Mouse (Mus musculus): ENCODE measurements around the gene Pop5. TPM values are rescaled to one million over a fixed set of nuclear protein-coding genes. Genes with fewer than 3 reads are reported as not detected.

Gene Pop5
- 106 and 107 TPM in 2 replicates for polyA plus RNA-seq (2015; fragmentation: Nextera tagmentation; extraction: Ambion mirVana)

GRCm38 (mm10) chr5:115235786-115236263 lies at the start of gene Pop5:
Gene Pop5 (plus strand): TSS chr5:115235836.
- peak within 1 kb of the TSS; percentile 81 for H3K4me2 ChIP-seq (ENCODE audit: low read length)
- H3K4me3 ChIP-seq (ENCODE audit: low read length) = peak within 1 kb of the TSS; percentile 56
- WGBS = 2% methylated on average over 21 of the region's 21 CpGs
- no peaks in the 10 kb centered on the region for H3K27me3 ChIP-seq (replicated peaks; ENCODE audit: control insufficient read depth, insufficient read depth, low read length)
- H3K4me1 ChIP-seq (ENCODE audit: control insufficient read depth, insufficient read depth, low read depth, low read length) = peaks cover 19% of the 10 kb centered on the region
- H3K27ac ChIP-seq (ENCODE audit: low read depth, low read length) = peak within 1 kb of the TSS; percentile 73
- peak; percentile 72 for ATAC-seq
- H3K9me3 ChIP-seq (ENCODE audit: control insufficient read depth, low read length) = no peaks in the 10 kb centered on the region
- peak within 1 kb of the TSS; percentile 80 for H3K9ac ChIP-seq (ENCODE audit: low read depth, low read length)
- H3K36me3 ChIP-seq (ENCODE audit: control insufficient read depth, insufficient read depth, low read length) = peaks cover 9% of the 10 kb centered on the region

DNA sequence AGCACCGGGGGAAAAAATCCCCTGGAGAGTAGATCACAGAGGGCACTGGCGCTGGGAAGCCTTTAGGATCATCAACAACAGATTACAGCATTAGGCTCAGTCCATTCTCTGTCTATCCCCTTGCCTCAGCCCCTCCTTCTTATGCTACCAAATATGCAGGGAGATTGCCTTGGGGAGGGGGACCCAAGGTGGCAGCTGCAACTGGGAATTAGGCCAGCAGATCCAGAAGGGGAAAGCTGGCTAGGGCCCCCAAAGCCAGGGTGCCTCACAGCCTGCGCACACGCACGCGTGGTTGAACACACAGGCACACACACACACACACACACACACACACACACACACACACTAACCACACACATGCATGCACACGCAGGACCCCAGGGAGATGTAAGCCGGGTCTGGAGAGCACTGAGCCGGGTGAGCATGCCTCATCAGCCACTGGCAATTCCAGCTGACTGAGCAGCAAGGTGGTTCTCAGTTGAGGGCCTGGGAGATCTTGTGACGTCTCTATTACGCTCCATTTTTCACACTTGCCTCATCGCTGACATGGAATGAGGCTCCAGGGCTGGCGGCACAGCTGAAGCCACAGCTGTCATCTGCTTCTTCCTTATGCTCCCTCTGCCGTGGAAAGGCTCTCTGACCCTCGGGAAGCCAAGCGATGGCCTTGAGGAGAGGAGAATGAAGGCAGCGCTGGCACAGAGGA lies 49.1 kb upstream of the Pop5 start:
- Histone ChIP-seq H3K4me2 (ENCODE audit: low read length) (peak overlapping the region; percentile 38), H3K9ac (ENCODE audit: low read depth, low read length) (peak overlapping the region; percentile 30), H3K27me3 (replicated peaks; ENCODE audit: control insufficient read depth, insufficient read depth, low read length) (peaks cover 15% of the 10 kb centered on the region), H3K4me3 (ENCODE audit: low read length) (peak overlapping the region; percentile 11; the same call in 1 of the 2 replicates), H3K27ac (ENCODE audit: low read depth, low read length) (peak overlapping the region; percentile 60), H3K36me3 (ENCODE audit: control insufficient read depth, insufficient read depth, low read length) (no peaks in the 10 kb centered on the region), H3K9me3 (ENCODE audit: control insufficient read depth, low read length) (no peaks in the 10 kb centered on the region), H3K4me1 (ENCODE audit: control insufficient read depth, insufficient read depth, low read depth, low read length) (peaks cover 27% of the 10 kb centered on the region)
- 23% methylated on average over 17 of the region's 17 CpGs for WGBS
- peak; percentile 66 for ATAC-seq

- Histone ChIP-seq H3K9ac (ENCODE audit: low read depth, low read length) (peak overlapping the region; percentile 30; the same call in 1 of the 2 replicates), H3K36me3 (ENCODE audit: control insufficient read depth, insufficient read depth, low read length) (no peaks in the 10 kb centered on the region), H3K9me3 (ENCODE audit: control insufficient read depth, low read length) (no peaks in the 10 kb centered on the region), H3K4me1 (ENCODE audit: control insufficient read depth, insufficient read depth, low read depth, low read length) (peaks cover 33% of the 10 kb centered on the region), H3K4me3 (ENCODE audit: low read length) (no peak overlapping the region), H3K27me3 (replicated peaks; ENCODE audit: control insufficient read depth, insufficient read depth, low read length) (peaks cover 16% of the 10 kb centered on the region), H3K4me2 (ENCODE audit: low read length) (peak overlapping the region; percentile 38), H3K27ac (ENCODE audit: low read depth, low read length) (peak overlapping the region; percentile 60)
- peak; percentile 70 for ATAC-seq
- WGBS = 15% methylated on average over 26 of the region's 26 CpGs
Measured at GRCm38 (mm10) chr5:115187188-115188131, 48.2 kb upstream of the Pop5 start.

- Histone ChIP-seq H3K27ac (ENCODE audit: low read depth, low read length) (no peak overlapping the region), H3K4me1 (ENCODE audit: control insufficient read depth, insufficient read depth, low read depth, low read length) (peaks cover 43% of the 10 kb centered on the region), H3K4me3 (ENCODE audit: low read length) (no peak overlapping the region), H3K9me3 (ENCODE audit: control insufficient read depth, low read length) (no peaks in the 10 kb centered on the region), H3K36me3 (ENCODE audit: control insufficient read depth, insufficient read depth, low read length) (no peaks in the 10 kb centered on the region), H3K4me2 (ENCODE audit: low read length) (no peak overlapping the region), H3K27me3 (replicated peaks; ENCODE audit: control insufficient read depth, insufficient read depth, low read length) (peaks cover 20% of the 10 kb centered on the region), H3K9ac (ENCODE audit: low read depth, low read length) (no peak overlapping the region)
- WGBS = 48% methylated on average over 5 of the region's 5 CpGs
- ATAC-seq = no peak
Measured at GRCm38 (mm10) chr5:115188824-115189223, 46.8 kb upstream of the Pop5 start.

DNA sequence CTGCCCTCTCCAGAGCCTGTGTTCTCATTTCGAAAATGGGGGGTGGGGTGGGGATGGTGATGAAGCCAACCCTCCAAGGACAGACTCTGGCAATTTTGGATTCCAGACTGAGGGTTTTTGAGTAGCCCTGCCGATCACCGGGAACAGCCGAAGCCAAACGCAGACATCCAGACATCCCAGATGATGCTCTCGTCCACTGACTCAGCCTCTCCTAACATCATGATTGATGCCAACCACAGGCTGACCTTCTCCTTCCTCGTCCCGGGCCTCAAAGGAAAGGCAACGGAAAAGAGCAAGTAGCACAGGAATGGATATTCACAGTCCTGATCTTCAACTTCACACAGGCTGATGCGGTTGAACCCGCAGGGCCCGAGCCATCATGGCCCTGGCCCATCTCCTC lies 45.6 kb upstream of the Pop5 start:
- no peak overlapping the region for H3K4me3 ChIP-seq (ENCODE audit: low read length)
- H3K9ac ChIP-seq (ENCODE audit: low read depth, low read length) = no peak overlapping the region
- H3K36me3 ChIP-seq (ENCODE audit: control insufficient read depth, insufficient read depth, low read length) = no peaks in the 10 kb centered on the region
- no peak overlapping the region for H3K4me2 ChIP-seq (ENCODE audit: low read length)
- peaks cover 20% of the 10 kb centered on the region for H3K27me3 ChIP-seq (replicated peaks; ENCODE audit: control insufficient read depth, insufficient read depth, low read length)
- H3K9me3 ChIP-seq (ENCODE audit: control insufficient read depth, low read length) = no peaks in the 10 kb centered on the region
- H3K4me1 ChIP-seq (ENCODE audit: control insufficient read depth, insufficient read depth, low read depth, low read length) = peaks cover 46% of the 10 kb centered on the region
- H3K27ac ChIP-seq (ENCODE audit: low read depth, low read length) = no peak overlapping the region
- ATAC-seq = no peak
- 80% methylated on average over 12 of the region's 12 CpGs for WGBS

- H3K4me1 ChIP-seq (ENCODE audit: control insufficient read depth, insufficient read depth, low read depth, low read length) = peaks cover 30% of the 10 kb centered on the region
- no peak overlapping the region for H3K27ac ChIP-seq (ENCODE audit: low read depth, low read length)
- no peaks in the 10 kb centered on the region for H3K9me3 ChIP-seq (ENCODE audit: control insufficient read depth, low read length)
- no peak for ATAC-seq
- peak overlapping the region; percentile 99 for H3K4me2 ChIP-seq (ENCODE audit: low read length)
- H3K36me3 ChIP-seq (ENCODE audit: control insufficient read depth, insufficient read depth, low read length) = no peaks in the 10 kb centered on the region
- H3K27me3 ChIP-seq (replicated peaks; ENCODE audit: control insufficient read depth, insufficient read depth, low read length) = peaks cover 20% of the 10 kb centered on the region
- 6% methylated on average over 29 of the region's 29 CpGs for WGBS
- H3K9ac ChIP-seq (ENCODE audit: low read depth, low read length) = peak overlapping the region; percentile 81
- H3K4me3 ChIP-seq (ENCODE audit: low read length) = peak overlapping the region; percentile 66
Measured at GRCm38 (mm10) chr5:115191880-115192827, 43.5 kb upstream of the Pop5 start.

GRCm38 (mm10) chr5:115192828-115193195 lies 42.8 kb upstream of the Pop5 start:
- Histone ChIP-seq H3K4me2 (ENCODE audit: low read length) (peak overlapping the region; percentile 99), H3K27me3 (replicated peaks; ENCODE audit: control insufficient read depth, insufficient read depth, low read length) (peaks cover 20% of the 10 kb centered on the region), H3K27ac (ENCODE audit: low read depth, low read length) (no peak overlapping the region), H3K36me3 (ENCODE audit: control insufficient read depth, insufficient read depth, low read length) (no peaks in the 10 kb centered on the region), H3K9ac (ENCODE audit: low read depth, low read length) (peak overlapping the region; percentile 81), H3K4me1 (ENCODE audit: control insufficient read depth, insufficient read depth, low read depth, low read length) (peaks cover 28% of the 10 kb centered on the region), H3K4me3 (ENCODE audit: low read length) (peak overlapping the region; percentile 66), H3K9me3 (ENCODE audit: control insufficient read depth, low read length) (no peaks in the 10 kb centered on the region)
- WGBS = 9% methylated on average over 7 of the region's 7 CpGs
- no peak for ATAC-seq

- H3K4me3 ChIP-seq (ENCODE audit: low read length) = peak overlapping the region; percentile 66
- no peaks in the 10 kb centered on the region for H3K9me3 ChIP-seq (ENCODE audit: control insufficient read depth, low read length)
- ATAC-seq = peak; percentile 13; the same call in 1 of the 2 replicates
- peak overlapping the region; percentile 61; the same call in 1 of the 2 replicates for H3K27ac ChIP-seq (ENCODE audit: low read depth, low read length)
- H3K4me2 ChIP-seq (ENCODE audit: low read length) = peak overlapping the region; percentile 99
- H3K36me3 ChIP-seq (ENCODE audit: control insufficient read depth, insufficient read depth, low read length) = no peaks in the 10 kb centered on the region
- peaks cover 20% of the 10 kb centered on the region for H3K27me3 ChIP-seq (replicated peaks; ENCODE audit: control insufficient read depth, insufficient read depth, low read length)
- 0% methylated on average over 32 of the region's 34 CpGs for WGBS
- H3K4me1 ChIP-seq (ENCODE audit: control insufficient read depth, insufficient read depth, low read depth, low read length) = peaks cover 28% of the 10 kb centered on the region
- H3K9ac ChIP-seq (ENCODE audit: low read depth, low read length) = peak overlapping the region; percentile 81
Measured at GRCm38 (mm10) chr5:115193226-115193625, 42.4 kb upstream of the Pop5 start.

Data from hindbrain, embryonic 16.5 days (tissue).